13 mouse cellular contexts compared by ENCODE assay signal in the genomic region with DNA sequence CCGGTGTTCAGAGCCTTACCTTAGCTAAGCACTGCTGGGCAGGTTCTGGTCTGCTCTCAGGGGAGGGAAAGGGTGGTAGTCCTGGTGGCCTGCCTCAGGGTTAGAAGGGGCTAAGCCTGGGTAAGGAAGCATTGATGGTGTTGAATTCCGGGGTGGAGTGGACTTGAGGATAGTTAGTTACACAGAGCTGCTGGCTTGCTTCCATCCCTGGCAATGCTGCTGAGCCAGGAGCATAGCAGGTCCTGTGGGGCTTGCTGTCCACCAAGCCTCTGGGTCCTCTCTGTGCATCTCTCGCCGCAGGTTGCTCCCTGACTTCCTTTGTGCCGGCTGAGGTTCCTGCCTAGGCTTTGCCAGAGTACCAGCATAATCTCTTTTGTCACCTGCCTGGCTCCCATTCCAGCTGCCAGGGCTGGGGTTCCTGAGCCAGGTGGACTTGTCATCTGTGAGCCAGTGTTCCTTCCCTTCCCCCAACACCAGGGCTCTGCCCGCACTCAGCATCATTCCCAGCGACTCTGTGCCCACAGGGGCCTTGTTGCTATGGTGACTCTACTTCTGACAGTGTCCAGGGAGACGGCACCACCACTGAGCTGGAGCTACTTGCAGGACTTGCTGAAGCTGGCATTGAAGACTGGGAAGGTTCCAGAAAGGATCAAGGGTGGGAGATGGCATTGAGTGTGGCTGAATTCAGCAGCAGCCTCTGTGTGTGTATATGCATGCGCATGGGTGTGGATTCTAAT.
DNase-seq lines count a peak whose midpoint lies in the region; ATAC-seq lines count a peak whose summit lies in the region.
"Had no signal": no experiment of that assay in that cellular context is flagged by ENCODE, and none has a peak within 500 bp of the region (broad histone marks: within the 10 kb centered on the region; RNA-seq: fewer than 3 reads in every experiment).

No protein-coding gene starts in this region.

- 49% methylated on average over 9 of the region's 9 CpGs for WGBS in forebrain, embryonic 12.5 days
- 47% methylated on average over 9 of the region's 9 CpGs for WGBS in forebrain, embryonic 15.5 days
- WGBS in neural tube, embryonic 13.5 days = 47% methylated on average over 9 of the region's 9 CpGs
- 52% methylated on average over 9 of the region's 9 CpGs for WGBS in neural tube, embryonic 15.5 days
- 39% methylated on average over 9 of the region's 9 CpGs for WGBS in hindbrain, embryonic 16.5 days

- no peak overlapping the region for H3K9ac ChIP-seq in forebrain, embryonic 12.5 days
- no peak overlapping the region for H3K9ac ChIP-seq in forebrain, embryonic 15.5 days (replicated peaks)
- no peak overlapping the region for H3K9ac ChIP-seq in neural tube, embryonic 13.5 days
- no peak overlapping the region for H3K9ac ChIP-seq in neural tube, embryonic 15.5 days (replicated peaks)
- H3K9ac ChIP-seq in hindbrain, embryonic 16.5 days (ENCODE audit: low read depth, low read length) = no peak overlapping the region
- H3K9ac ChIP-seq: heart, embryonic 13.5 days; liver, embryonic 14.5 days had no signal

- peak; percentile 38 for DNase-seq in right cerebral cortex, postnatal 4 days
- DNase-seq in heart, adult 11 months = no peak
- DNase-seq in thymus, postnatal 36 days = no peak
- DNase-seq: gastrocnemius, postnatal 10 days; kidney, postnatal 25 days had no signal

- no peak overlapping the region for H3K4me3 ChIP-seq in forebrain, embryonic 12.5 days (replicated peaks)
- H3K4me3 ChIP-seq in forebrain, embryonic 15.5 days = no peak overlapping the region
- no peak overlapping the region for H3K4me3 ChIP-seq in neural tube, embryonic 13.5 days
- H3K4me3 ChIP-seq in neural tube, embryonic 15.5 days (replicated peaks) = no peak overlapping the region
- no peak overlapping the region for H3K4me3 ChIP-seq in hindbrain, embryonic 16.5 days (ENCODE audit: low read length)
- H3K4me3 ChIP-seq: heart, embryonic 13.5 days had no signal

- ATAC-seq in forebrain, embryonic 12.5 days (ENCODE audit: low FRiP score) = peak; percentile 39; the same call in 1 of the 2 replicates
- no peak for ATAC-seq in forebrain, embryonic 15.5 days (replicated peaks)
- ATAC-seq in neural tube, embryonic 13.5 days (ENCODE audit: low read depth) = 0 out of 2 replicates have a peak, but pooled peaks have one; percentile 28
- no peak for ATAC-seq in neural tube, embryonic 15.5 days (ENCODE audit: low FRiP score)
- peak; percentile 82 for ATAC-seq in hindbrain, embryonic 16.5 days
- ATAC-seq: inflammation-experienced regulatory T-cells, adult 6 months had no signal

- H3K36me3 ChIP-seq in forebrain, embryonic 12.5 days (replicated peaks) = no peaks in the 10 kb centered on the region
- H3K36me3 ChIP-seq in forebrain, embryonic 15.5 days = no peaks in the 10 kb centered on the region
- no peaks in the 10 kb centered on the region for H3K36me3 ChIP-seq in neural tube, embryonic 13.5 days
- 0 out of 2 replicates have a peak, but pooled peaks cover 6% of the 10 kb centered on the region for H3K36me3 ChIP-seq in neural tube, embryonic 15.5 days
- H3K36me3 ChIP-seq in hindbrain, embryonic 16.5 days (ENCODE audit: control insufficient read depth, insufficient read depth, low read length) = peaks cover 3% of the 10 kb centered on the region; the same call in 1 of the 2 replicates
- H3K36me3 ChIP-seq: heart, embryonic 13.5 days had no signal

- no peaks in the 10 kb centered on the region for H3K9me3 ChIP-seq in forebrain, embryonic 12.5 days
- H3K9me3 ChIP-seq in forebrain, embryonic 15.5 days = no peaks in the 10 kb centered on the region
- H3K9me3 ChIP-seq in neural tube, embryonic 13.5 days = no peaks in the 10 kb centered on the region
- H3K9me3 ChIP-seq in neural tube, embryonic 15.5 days (replicated peaks) = no peaks in the 10 kb centered on the region
- H3K9me3 ChIP-seq in hindbrain, embryonic 16.5 days (ENCODE audit: control insufficient read depth, low read length) = no peaks in the 10 kb centered on the region
- H3K9me3 ChIP-seq: heart, embryonic 13.5 days had no signal

- H3K4me2 ChIP-seq in forebrain, embryonic 12.5 days = no peak overlapping the region
- no peak overlapping the region for H3K4me2 ChIP-seq in forebrain, embryonic 15.5 days (replicated peaks)
- no peak overlapping the region for H3K4me2 ChIP-seq in neural tube, embryonic 13.5 days
- H3K4me2 ChIP-seq in neural tube, embryonic 15.5 days = no peak overlapping the region
- H3K4me2 ChIP-seq in hindbrain, embryonic 16.5 days (ENCODE audit: low read length) = no peak overlapping the region
- H3K4me2 ChIP-seq: heart, embryonic 13.5 days had no signal

- H3K27me3 ChIP-seq in forebrain, embryonic 12.5 days = no peaks in the 10 kb centered on the region
- H3K27me3 ChIP-seq in forebrain, embryonic 15.5 days = no peaks in the 10 kb centered on the region
- peaks cover 6% of the 10 kb centered on the region; the same call in 1 of the 2 replicates for H3K27me3 ChIP-seq in neural tube, embryonic 13.5 days
- H3K27me3 ChIP-seq in neural tube, embryonic 15.5 days (replicated peaks) = peaks cover 7% of the 10 kb centered on the region; the same call in 1 of the 2 replicates
- no peaks in the 10 kb centered on the region for H3K27me3 ChIP-seq in hindbrain, embryonic 16.5 days (replicated peaks; ENCODE audit: control insufficient read depth, insufficient read depth, low read length)

- H3K27ac ChIP-seq in forebrain, embryonic 12.5 days = no peak overlapping the region
- H3K27ac ChIP-seq in forebrain, embryonic 15.5 days (replicated peaks) = no peak overlapping the region; the same call in 1 of the 2 replicates
- H3K27ac ChIP-seq in neural tube, embryonic 13.5 days (replicated peaks) = 0 out of 2 replicates have a peak overlapping the region, but pooled peaks have one; percentile 1
- H3K27ac ChIP-seq in neural tube, embryonic 15.5 days (replicated peaks) = no peak overlapping the region
- H3K27ac ChIP-seq in hindbrain, embryonic 16.5 days (ENCODE audit: low read depth, low read length) = peak overlapping the region; percentile 21; the same call in 1 of the 2 replicates
- H3K27ac ChIP-seq: heart, embryonic 13.5 days; liver, embryonic 14.5 days had no signal

- H3K4me1 ChIP-seq in forebrain, embryonic 12.5 days = peaks cover 38% of the 10 kb centered on the region
- H3K4me1 ChIP-seq in forebrain, embryonic 15.5 days = peaks cover 24% of the 10 kb centered on the region
- H3K4me1 ChIP-seq in neural tube, embryonic 13.5 days (replicated peaks) = peaks cover 42% of the 10 kb centered on the region
- peaks cover 35% of the 10 kb centered on the region for H3K4me1 ChIP-seq in neural tube, embryonic 15.5 days
- H3K4me1 ChIP-seq in hindbrain, embryonic 16.5 days (ENCODE audit: control insufficient read depth, insufficient read depth, low read depth, low read length) = peaks cover 29% of the 10 kb centered on the region

Comparison
In these comparisons a context has a peak if more than half of its experiments do, and no peak if none do; other contexts are left out.
1. ATAC-seq: peak in forebrain, embryonic 12.5 days (single experiment), neural tube, embryonic 13.5 days (single experiment) and hindbrain, embryonic 16.5 days (single experiment); none in forebrain, embryonic 15.5 days (single experiment) and neural tube, embryonic 15.5 days (single experiment).
2. H3K27ac ChIP-seq: peak in neural tube, embryonic 13.5 days (single experiment) and hindbrain, embryonic 16.5 days (single experiment); none in forebrain, embryonic 12.5 days (single experiment), forebrain, embryonic 15.5 days (single experiment) and neural tube, embryonic 15.5 days (single experiment).